9 mouse cellular contexts compared by ENCODE assay signal in genomic region chr6:22983769-22984519, GRCm38 (mm10).
DNase-seq lines count a peak whose midpoint lies in the region; ATAC-seq and TF ChIP-seq lines count a peak whose summit lies in the region.
"Had no signal": no experiment of that assay in that cellular context is flagged by ENCODE, and none has a peak within 500 bp of the region (broad histone marks: within the 10 kb centered on the region; RNA-seq: fewer than 3 reads in every experiment).

No protein-coding gene starts in this region.

- intact Hi-C loops in heart, adult 2 months (cut with DNase I), result loop anchor here (5.0 kb wide), 1 partner anchor 657 kb away; no protein-coding TSS in a partner anchor

- no peaks in the 10 kb centered on the region for H3K79me2 ChIP-seq in heart, adult 2 months (replicated peaks; ENCODE audit: control insufficient read depth, insufficient read depth, low read length)

- H3K4me2 ChIP-seq in lung, postnatal 0 days (replicated peaks; ENCODE audit: low read depth, low read length), result no peak overlapping the region
- peak overlapping the region; percentile 40 for H3K4me2 ChIP-seq in hindbrain, embryonic 12.5 days (replicated peaks)

- no peak for TF ChIP-seq EP300 in heart, adult 2 months (IDR thresholded peaks at IDR 0.05; ENCODE audit: insufficient read depth, low read depth, low read length)
- TF ChIP-seq EP300 in lung, postnatal 0 days (IDR thresholded peaks at IDR 0.05), result no peak

- H3K4me1 ChIP-seq in heart, adult 2 months (ENCODE audit: control insufficient read depth, insufficient read depth, low read length), result no peaks in the 10 kb centered on the region
- no peaks in the 10 kb centered on the region for H3K4me1 ChIP-seq in lung, postnatal 0 days (ENCODE audit: insufficient read depth, low read depth, low read length)
- no peaks in the 10 kb centered on the region for H3K4me1 ChIP-seq in lung, adult 2 months (ENCODE audit: control insufficient read depth, insufficient read depth, low read length)
- H3K4me1 ChIP-seq in hindbrain, embryonic 12.5 days, result 0 out of 2 replicates have a peak, but pooled peaks cover 4% of the 10 kb centered on the region

- no peak overlapping the region for H3K4me3 ChIP-seq in heart, adult 2 months
- H3K4me3 ChIP-seq in lung, postnatal 0 days (ENCODE audit: low read depth, low read length), result no peak overlapping the region
- no peak overlapping the region for H3K4me3 ChIP-seq in lung, adult 2 months (replicated peaks; ENCODE audit: extremely low read depth, low read depth, low read length)
- no peak overlapping the region for H3K4me3 ChIP-seq in hindbrain, embryonic 12.5 days

- no peak overlapping the region for H3K9ac ChIP-seq in heart, adult 2 months (ENCODE audit: low read depth, low read length)
- H3K9ac ChIP-seq in lung, postnatal 0 days (replicated peaks; ENCODE audit: low read depth), result no peak overlapping the region
- H3K9ac ChIP-seq in hindbrain, embryonic 12.5 days, result no peak overlapping the region

- no peaks in the 10 kb centered on the region for H3K36me3 ChIP-seq in heart, adult 2 months (ENCODE audit: control insufficient read depth, insufficient read depth, low read length)
- no peaks in the 10 kb centered on the region for H3K36me3 ChIP-seq in lung, postnatal 0 days (ENCODE audit: insufficient read depth, low read length)
- peaks cover 11% of the 10 kb centered on the region for H3K36me3 ChIP-seq in hindbrain, embryonic 12.5 days

- DNase-seq in heart, adult 2 months, result no peak
- no peak for DNase-seq in heart, adult 11 months
- DNase-seq in lung, postnatal 0 days (ENCODE audit: low spot score), result peak; percentile 57
- no peak for DNase-seq in lung, adult 2 months
- peak; percentile 44 for DNase-seq in telencephalon, adult 2 months (ENCODE audit: low read depth, low spot score)
- no peak for DNase-seq in yolk sac, embryonic 10.5 days (ENCODE audit: low spot score)
- DNase-seq in natural killer cell, adult 2 months (ENCODE audit: low spot score in 2 of 2), result no peak
- DNase-seq: cerebellum, adult 8-10 months had no signal

- 8% methylated on average over 9 of the region's 9 CpGs for WGBS in heart, adult 2 months
- whole genome bisulfite sequencing in lung, postnatal 0 days, result 7% methylated on average over 9 of the region's 9 CpGs
- WGBS in lung, adult 2 months, result 11% methylated on average over 9 of the region's 9 CpGs
- WGBS in hindbrain, embryonic 12.5 days, result 8% methylated on average over 9 of the region's 9 CpGs

- no peak for TF ChIP-seq POLR2A in heart, adult 2 months (IDR thresholded peaks at IDR 0.05; ENCODE audit: insufficient read depth, low read depth, low read length)
- no peak for TF ChIP-seq POLR2A in lung, adult 2 months (IDR thresholded peaks at IDR 0.05; ENCODE audit: borderline replicate concordance, extremely low read depth, low read depth, low read length)

- TF ChIP-seq CTCF in heart, adult 2 months (IDR thresholded peaks at IDR 0.05), result peak; percentile 34
- TF ChIP-seq CTCF in lung, postnatal 0 days (IDR thresholded peaks at IDR 0.05), result peak; percentile 41
- no peak for TF ChIP-seq CTCF in lung, adult 2 months (IDR thresholded peaks at IDR 0.05; ENCODE audit: insufficient read depth, low read length)

- no peak for ATAC-seq in lung, postnatal 0 days
- peak; percentile 80 for ATAC-seq in hindbrain, embryonic 12.5 days (ENCODE audit: low FRiP score)

- no peaks in the 10 kb centered on the region for H3K27me3 ChIP-seq in heart, adult 2 months (ENCODE audit: control insufficient read depth, insufficient read depth, low read length)
- H3K27me3 ChIP-seq in lung, postnatal 0 days (replicated peaks; ENCODE audit: insufficient read depth, low read length), result no peaks in the 10 kb centered on the region
- no peaks in the 10 kb centered on the region for H3K27me3 ChIP-seq in hindbrain, embryonic 12.5 days

- no peaks in the 10 kb centered on the region for H3K9me3 ChIP-seq in lung, postnatal 0 days (ENCODE audit: low read length)
- peaks cover 7% of the 10 kb centered on the region; the same call in 1 of the 2 replicates for H3K9me3 ChIP-seq in hindbrain, embryonic 12.5 days (replicated peaks)

- no peak overlapping the region for H3K27ac ChIP-seq in heart, adult 2 months
- H3K27ac ChIP-seq in lung, postnatal 0 days (ENCODE audit: low read length), result no peak overlapping the region
- no peak overlapping the region for H3K27ac ChIP-seq in hindbrain, embryonic 12.5 days

Comparison
In these comparisons a context has a peak if more than half of its experiments do, and no peak if none do; other contexts are left out.
1. DNase-seq: peak in lung, postnatal 0 days (single experiment) and telencephalon, adult 2 months (single experiment); none in heart, adult 2 months (0 of 2), heart, adult 11 months (single experiment), lung, adult 2 months (single experiment), yolk sac, embryonic 10.5 days (single experiment) and natural killer cell, adult 2 months (0 of 2).